Mouse (Mus musculus) right cerebral cortex, postnatal 10 days (tissue): ENCODE measurements around the gene Myom1.

Experiments
- DNase-seq, 2 experiments: peaks; one replicate each; pipeline ENCODE4 v3.0.0; 2021; ENCODE audit warnings: low spot score in 2 of 2

The Myom1 gene

GRCm38 (mm10) chr17:71017457-71017998 is 15.1 kb downstream of the Myom1 start:
- DNase-seq: no peak

DNA sequence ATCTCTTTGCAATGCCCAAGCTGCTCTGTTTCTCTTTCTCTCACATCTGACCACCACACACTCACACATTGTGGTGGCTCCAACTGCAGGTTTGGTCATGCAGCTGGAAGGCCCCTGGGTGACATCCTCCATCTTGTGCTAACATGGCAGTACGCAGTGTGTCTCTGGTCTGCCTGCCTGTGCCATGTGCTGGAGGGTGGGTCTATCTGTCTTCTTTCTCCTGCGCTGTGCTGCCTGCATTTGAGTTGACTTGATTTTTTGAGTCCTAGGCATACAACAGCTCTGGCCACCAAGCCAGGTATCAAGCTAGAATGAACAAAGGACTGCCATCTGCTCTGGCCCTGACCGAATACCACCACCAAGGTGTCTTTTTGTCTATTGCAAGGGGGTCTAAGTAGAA is 15.7 kb downstream of the Myom1 start:
- no peak for DNase-seq

GRCm38 (mm10) chr17:71018616-71019308 is 16.3 kb downstream of the Myom1 start:
- DNase-seq: no peak

- no peak for DNase-seq
Observed at GRCm38 (mm10) chr17:71019309-71019655, 16.8 kb downstream of the Myom1 start.

DNA sequence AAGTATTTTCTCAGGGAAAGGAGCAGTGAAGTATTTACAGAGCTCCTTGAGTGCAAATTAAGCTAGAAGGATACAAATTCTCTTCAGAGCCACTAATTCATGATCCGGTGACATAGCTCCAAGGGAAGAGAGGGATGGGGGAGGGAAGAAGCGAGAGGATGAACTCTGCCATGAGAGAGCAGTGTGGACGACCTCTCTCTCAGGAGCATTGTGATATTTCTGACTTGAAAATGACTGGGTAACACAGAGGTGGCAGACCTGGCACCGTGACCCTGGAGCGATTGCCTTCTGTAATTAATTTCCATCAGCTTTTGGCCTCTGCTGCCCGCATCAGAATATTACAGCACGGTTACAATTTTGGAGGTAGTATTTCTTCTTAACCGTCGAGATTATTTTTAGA is 17.4 kb downstream of the Myom1 start:
- DNase-seq: no peak

DNA sequence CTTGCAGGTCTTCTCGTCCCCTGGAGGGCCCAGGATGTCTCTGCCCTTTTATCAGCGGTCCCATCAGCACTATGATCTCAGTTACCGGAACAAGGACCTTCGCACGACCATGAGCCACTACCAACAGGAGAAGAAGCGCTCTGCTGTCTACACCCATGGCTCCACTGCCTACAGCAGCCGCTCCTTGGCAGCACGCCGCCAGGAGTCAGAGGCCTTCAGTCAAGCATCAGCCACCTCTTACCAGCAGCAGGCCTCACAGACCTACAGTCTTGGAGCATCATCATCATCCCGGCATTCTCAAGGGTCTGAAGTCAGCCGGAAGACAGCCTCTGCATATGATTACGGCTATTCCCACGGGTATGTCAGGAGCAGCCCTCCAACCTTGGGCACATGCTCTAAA is 20.4 kb downstream of the Myom1 start:
- DNase-seq: no peak

DNA sequence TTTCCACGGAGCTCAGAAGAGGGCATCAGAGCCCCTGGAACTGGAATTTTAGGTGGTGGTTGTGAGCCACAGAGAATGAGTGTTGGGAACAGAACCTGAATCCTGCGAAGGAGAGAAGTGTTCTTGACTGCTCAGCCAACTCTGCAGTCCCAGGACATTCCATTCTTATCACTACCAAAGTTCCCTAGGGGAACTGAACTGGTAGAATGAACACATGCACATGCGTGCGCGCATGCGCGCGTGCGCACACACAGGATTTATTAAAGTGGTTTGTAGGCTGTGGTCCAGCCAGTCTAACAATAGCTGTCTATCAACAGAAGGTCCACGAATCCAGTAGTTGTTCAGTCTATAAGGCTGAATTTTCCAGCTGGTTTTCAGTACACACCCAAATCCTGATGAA is 21.6 kb downstream of the Myom1 start:
- no peak for DNase-seq

DNA sequence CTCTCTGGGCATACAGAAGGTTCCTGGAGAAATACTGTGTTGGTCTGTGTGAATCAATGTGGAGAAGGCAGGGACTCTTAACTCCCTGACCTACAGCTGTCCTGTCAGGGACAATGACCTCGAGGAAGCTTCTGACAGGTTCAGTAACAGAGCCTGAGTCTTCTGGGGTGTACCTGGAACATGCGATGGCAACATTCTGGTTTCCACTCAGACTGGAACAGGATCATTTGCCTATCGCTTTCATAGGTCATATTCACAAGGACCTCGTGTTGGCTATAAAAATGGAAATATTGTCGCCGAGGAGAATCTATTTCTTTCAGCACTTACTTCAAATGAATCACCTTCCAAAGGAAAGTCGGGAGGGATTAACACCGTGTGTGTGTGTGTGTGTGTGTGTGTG is 23.5 kb downstream of the Myom1 start:
- no peak for DNase-seq

DNA sequence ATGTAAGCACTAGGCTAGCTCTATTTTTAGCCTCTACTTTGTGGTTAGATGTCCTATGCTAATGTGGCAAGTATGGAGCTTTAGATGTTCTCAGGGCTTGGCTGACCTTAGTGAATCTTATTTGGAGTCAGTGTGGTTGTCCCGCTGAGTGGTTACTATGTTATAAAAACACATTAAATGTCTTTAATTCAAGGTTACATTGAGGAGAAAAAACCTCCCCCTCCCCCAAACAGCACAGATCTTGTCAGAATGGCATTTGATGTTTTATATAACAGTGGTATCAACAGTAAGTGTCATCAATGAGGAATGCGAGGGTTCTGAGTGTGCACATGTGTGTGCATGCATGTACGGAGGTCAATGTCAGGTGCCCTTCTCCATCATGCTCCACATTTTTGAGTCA is 24.8 kb downstream of the Myom1 start:
- no peak for DNase-seq

DNA sequence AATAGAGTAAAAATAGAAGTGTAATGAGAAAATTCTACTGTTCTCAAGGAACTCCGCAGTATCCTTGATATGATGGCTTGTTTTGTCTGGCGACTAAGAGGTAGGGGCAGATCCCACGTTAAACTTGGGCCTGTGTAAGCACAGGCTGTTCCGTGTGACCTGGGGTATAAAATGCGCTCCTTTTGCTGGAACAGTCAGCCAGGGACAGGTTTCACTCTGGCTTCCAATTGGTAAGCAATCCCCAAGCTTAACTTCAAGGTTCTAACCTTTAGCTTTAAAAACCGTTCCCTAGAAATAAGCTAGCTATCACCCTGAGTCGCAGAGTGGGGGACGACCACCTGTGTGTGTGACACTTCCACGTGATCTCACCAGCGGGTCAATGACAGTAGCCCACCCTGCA is 30.3 kb downstream of the Myom1 start:
- DNase-seq: no peak

DNA sequence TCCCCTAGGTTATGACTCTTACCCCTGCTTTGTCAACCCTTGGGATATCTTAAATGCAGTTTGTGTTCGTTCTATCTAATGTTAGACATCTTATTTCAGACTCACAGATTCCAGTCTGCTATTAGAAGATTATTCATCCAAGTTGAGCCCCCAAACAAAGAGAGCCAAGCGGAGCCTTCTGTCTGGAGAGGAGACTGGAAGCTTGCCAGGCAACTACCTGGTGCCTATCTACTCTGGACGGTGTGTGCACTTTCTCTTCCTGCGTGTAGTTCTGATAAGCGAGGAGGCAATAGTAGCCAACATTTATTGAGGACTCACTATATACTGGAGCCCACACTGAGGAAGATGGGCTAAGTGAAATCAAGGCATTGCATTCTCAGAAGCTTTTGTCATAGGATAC is 32.0 kb downstream of the Myom1 start:
- no peak for DNase-seq

GRCm38 (mm10) chr17:71037188-71037587 is 34.8 kb downstream of the Myom1 start:
- DNase-seq: no peak

GRCm38 (mm10) chr17:71038812-71039211 is 36.4 kb downstream of the Myom1 start:
- DNase-seq: no peak

- no peak for DNase-seq
Observed at GRCm38 (mm10) chr17:71039851-71040581, 37.6 kb downstream of the Myom1 start.

DNA sequence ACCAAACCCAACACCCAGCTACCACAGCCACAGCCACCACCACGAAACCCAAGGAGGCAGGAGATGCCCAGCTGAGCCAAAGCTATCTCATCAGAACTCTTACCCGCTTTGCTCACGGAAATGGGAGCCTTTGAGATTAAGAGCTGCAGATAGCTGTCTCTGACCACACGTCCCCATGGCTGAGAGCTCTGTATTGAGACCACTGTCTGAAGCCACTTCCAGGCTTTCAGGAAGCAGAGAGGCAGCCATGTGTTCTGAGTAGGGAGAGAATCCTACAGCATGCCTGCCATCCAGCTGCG is 38.1 kb downstream of the Myom1 start:
- no peak for DNase-seq

GRCm38 (mm10) chr17:71042645-71043044 is 40.2 kb downstream of the Myom1 start:
- DNase-seq: no peak

- peak; percentile 44 to 51 for DNase-seq
Observed at GRCm38 (mm10) chr17:71045591-71045990, 43.2 kb downstream of the Myom1 start.

DNA sequence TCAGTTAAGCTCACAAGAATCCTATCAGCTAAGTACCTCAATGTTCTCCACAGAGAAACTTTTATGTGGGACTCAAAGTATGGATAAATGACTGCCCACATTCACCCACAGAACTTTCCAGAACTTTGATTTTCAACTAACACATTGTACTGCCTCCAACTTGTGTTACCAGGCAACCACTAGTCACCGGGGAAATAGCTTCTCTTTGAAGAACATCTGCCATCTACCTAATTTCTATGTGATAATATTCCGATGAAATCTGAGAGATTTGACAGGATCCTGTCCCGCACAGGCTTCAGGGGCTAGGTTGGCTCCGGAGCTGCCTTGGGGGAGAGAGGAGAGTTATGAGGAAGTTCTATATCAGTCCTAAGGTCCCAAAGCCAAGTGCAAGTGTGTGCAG is 44.4 kb downstream of the Myom1 start:
- no peak for DNase-seq

DNA sequence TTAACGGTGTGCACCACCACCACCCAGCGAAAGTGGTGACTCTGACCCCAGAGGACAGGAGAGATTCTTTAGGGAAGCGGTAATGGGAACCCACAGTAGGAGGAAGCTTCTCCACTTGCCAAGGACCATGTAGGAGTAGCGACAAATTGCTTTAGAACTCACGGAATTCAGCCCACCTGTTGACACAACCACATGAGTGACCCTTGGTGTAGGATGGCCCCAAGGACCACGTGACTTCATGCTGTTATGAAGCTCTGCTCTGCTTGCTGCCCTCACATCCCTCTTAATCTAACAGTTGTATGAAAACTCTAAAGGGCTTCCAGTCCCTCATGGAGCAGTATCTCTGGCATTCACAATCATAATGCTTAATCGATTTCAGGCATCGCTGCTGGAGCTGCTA is 46.9 kb downstream of the Myom1 start:
- DNase-seq: no peak

DNA sequence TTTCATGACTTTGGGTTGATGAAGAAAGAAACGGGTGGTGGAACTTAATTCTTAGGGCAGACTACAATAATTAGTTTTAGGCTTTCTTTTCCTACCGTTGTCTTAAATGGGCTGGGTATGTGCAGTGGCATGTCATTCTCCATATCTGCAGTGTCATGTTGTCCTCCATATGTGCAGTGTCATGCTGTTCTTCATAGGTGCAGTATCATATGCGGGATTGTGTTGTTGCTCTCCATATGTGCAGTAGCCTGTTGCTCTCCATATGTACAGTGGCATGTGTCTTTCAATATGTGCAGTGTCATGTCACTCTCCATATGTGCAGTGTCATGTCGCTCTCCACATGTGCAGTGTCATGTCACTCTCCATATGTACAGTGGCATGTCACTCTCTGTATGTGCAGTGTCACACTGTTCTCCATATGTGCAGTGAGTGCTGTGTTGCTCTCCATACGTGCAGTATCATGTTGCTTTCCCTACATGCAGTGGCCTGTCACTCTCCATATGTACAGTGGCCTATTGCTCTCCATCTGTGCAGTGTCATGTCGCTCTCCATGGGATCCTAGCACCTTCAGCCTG is 50.8 kb downstream of the Myom1 start:
- no peak for DNase-seq

- no peak for DNase-seq
Observed at GRCm38 (mm10) chr17:71055203-71055894, 52.9 kb downstream of the Myom1 start.

DNA sequence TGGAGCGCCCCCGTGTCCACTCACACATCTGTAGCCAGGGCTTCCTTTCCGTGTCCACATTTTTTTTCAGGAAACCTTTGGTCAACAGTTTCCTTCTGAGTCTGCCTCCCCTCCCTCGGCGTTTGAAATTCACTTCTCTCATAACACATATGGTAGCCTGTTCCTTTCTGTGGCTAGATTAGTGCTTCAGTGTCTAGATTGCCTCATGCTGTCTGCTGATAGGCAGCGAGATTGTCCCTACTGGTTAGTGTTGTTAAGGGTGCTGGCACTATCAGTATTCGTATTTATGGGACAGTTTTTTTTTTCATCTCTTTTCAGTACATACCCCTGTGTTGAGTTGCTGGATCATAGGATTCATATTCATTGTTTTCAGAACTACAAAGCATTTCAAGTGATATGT is 54.0 kb downstream of the Myom1 start:
- DNase-seq: no peak

- DNase-seq: no peak
Observed at GRCm38 (mm10) chr17:71057758-71058157, 55.3 kb downstream of the Myom1 start.
